Mouse (Mus musculus) C2C12 (cell line): ENCODE results near the gene Zfhx3. TPM values are rescaled to one million over a fixed set of nuclear protein-coding genes. Genes with fewer than 3 reads are reported as not detected.

ENCODE experiments used
- H3K27me3 ChIP-seq: one replicate; pipeline ENCODE4 v1.6.1; 2011; ENCODE audit not compliant: control insufficient read depth, insufficient read depth, insufficient read length
- H3K36me3 ChIP-seq: one replicate; pipeline ENCODE4 v1.6.1; 2011; ENCODE audit not compliant: control insufficient read depth, insufficient read depth
- H3K4me3 ChIP-seq: one replicate; pipeline ENCODE4 v1.5.1; 2011; ENCODE audit warnings: mild to moderate bottlenecking, control low read depth; ENCODE audit not compliant: poor library complexity, insufficient read depth, severe bottlenecking
- H3K79me2 ChIP-seq: one replicate; pipeline ENCODE4 v1.6.1; 2011; ENCODE audit not compliant: control insufficient read depth, insufficient read depth
- H3K79me3 ChIP-seq: one replicate; pipeline ENCODE4 v1.6.1; 2011; ENCODE audit warnings: low read depth, control low read depth
- H3ac ChIP-seq: one replicate; pipeline ENCODE3; 2011; ENCODE audit warnings: low read depth; ENCODE audit not compliant: control insufficient read depth, insufficient read length
- CEBPB ChIP-seq: IDR thresholded peaks from one replicate; pipeline ENCODE4 v1.6.1; 2011; ENCODE audit warnings: low read depth, mild to moderate bottlenecking, control low read depth, moderate library complexity
- CTCF ChIP-seq: IDR thresholded peaks from one replicate; pipeline ENCODE4 v1.5.1; 2011; ENCODE audit not compliant: control insufficient read depth, insufficient read depth, insufficient read length
- FOSL1 ChIP-seq: IDR thresholded peaks from one replicate; pipeline ENCODE4 v1.8.0; 2011; ENCODE audit warnings: mild to moderate bottlenecking, low read length; ENCODE audit not compliant: poor library complexity, insufficient read depth, severe bottlenecking
- MAX ChIP-seq: IDR thresholded peaks from one replicate; pipeline ENCODE4 v1.6.1; 2011; ENCODE audit warnings: mild to moderate bottlenecking, control low read depth
- MYOD1 ChIP-seq: IDR thresholded peaks from one replicate; pipeline ENCODE4 v1.6.1; 2011; ENCODE audit warnings: low read depth; ENCODE audit not compliant: control insufficient read depth, insufficient read length
- MYOG ChIP-seq: IDR thresholded peaks from one replicate; pipeline ENCODE4 v1.6.1; 2011; ENCODE audit not compliant: control insufficient read depth, insufficient read length; ENCODE audit errors: extremely low read depth
- USF1 ChIP-seq: IDR thresholded peaks from one replicate; pipeline ENCODE4 v1.6.1; 2011; ENCODE audit warnings: low read depth, mild to moderate bottlenecking, control low read depth, moderate library complexity
- polyA plus RNA-seq: library from polyadenylated mRNA; unstranded; fragments of >200 nt; fragmentation: generic; extraction: Trizol; gene quantifications from one replicate; pipeline ENCODE4 v1.2.1, GENCODE M21; 2012; ENCODE audit warnings: missing spikeins

Gene Zfhx3
- polyA plus RNA-seq, 1 experiment, result 4.3 TPM

GRCm38 (mm10) chr8:108024331-108024730, 81.9 kb downstream of the Zfhx3 start:
- H3K27me3 ChIP-seq, result no peaks in the 10 kb centered on the region
- no peaks in the 10 kb centered on the region for H3K79me3 ChIP-seq
- no peak overlapping the region for H3K4me3 ChIP-seq
- H3K36me3 ChIP-seq, result no peaks in the 10 kb centered on the region
- H3K79me2 ChIP-seq, result no peaks in the 10 kb centered on the region
- no peak overlapping the region for H3ac ChIP-seq
- TF ChIP-seq MAX, result no peak
- no peak for TF ChIP-seq CEBPB
- TF ChIP-seq MYOD1, result no peak
- TF ChIP-seq USF1, result no peak

- no peaks in the 10 kb centered on the region for H3K79me2 ChIP-seq
- no peak overlapping the region for H3K4me3 ChIP-seq
These were observed 82.8 kb downstream of the Zfhx3 start for GRCm38 (mm10) chr8:108025249-108025648.

GRCm38 (mm10) chr8:108026557-108027440, 84.4 kb downstream of the Zfhx3 start:
- Histone ChIP-seq H3K36me3 (no peaks in the 10 kb centered on the region), H3K79me2 (no peaks in the 10 kb centered on the region), H3K4me3 (no peak overlapping the region), H3K27me3 (no peaks in the 10 kb centered on the region), H3ac (no peak overlapping the region), H3K79me3 (no peaks in the 10 kb centered on the region)
- no peak for TF ChIP-seq MYOG

More at GRCm38 (mm10) chr8:108025249-108025648, 82.8 kb downstream of the Zfhx3 start:
- no peaks in the 10 kb centered on the region for H3K27me3 ChIP-seq
- H3K79me3 ChIP-seq, result no peaks in the 10 kb centered on the region
- TF ChIP-seq FOSL1, result no peak
- TF ChIP-seq MYOG, result no peak
- no peak for TF ChIP-seq MAX
- no peak for TF ChIP-seq MYOD1
- no peak for TF ChIP-seq USF1
- no peak for TF ChIP-seq CEBPB
- TF ChIP-seq CTCF, result no peak
- no peak overlapping the region for H3ac ChIP-seq
- H3K36me3 ChIP-seq, result no peaks in the 10 kb centered on the region

- TF ChIP-seq USF1 (no peak), CTCF (no peak), MYOD1 (no peak), CEBPB (no peak), MAX (no peak), MYOG (no peak), FOSL1 (no peak)
- Histone ChIP-seq H3ac (no peak overlapping the region), H3K79me2 (no peaks in the 10 kb centered on the region), H3K27me3 (no peaks in the 10 kb centered on the region), H3K36me3 (no peaks in the 10 kb centered on the region), H3K79me3 (no peaks in the 10 kb centered on the region), H3K4me3 (no peak overlapping the region)
These were observed 85.1 kb downstream of the Zfhx3 start for GRCm38 (mm10) chr8:108027561-108028025.

- Histone ChIP-seq H3K79me3 (no peaks in the 10 kb centered on the region), H3K36me3 (no peaks in the 10 kb centered on the region), H3ac (no peak overlapping the region), H3K79me2 (no peaks in the 10 kb centered on the region), H3K27me3 (no peaks in the 10 kb centered on the region), H3K4me3 (no peak overlapping the region)
- no peak for TF ChIP-seq MYOG
- TF ChIP-seq USF1, result no peak
- TF ChIP-seq CEBPB, result no peak
- no peak for TF ChIP-seq CTCF
- no peak for TF ChIP-seq FOSL1
- TF ChIP-seq MAX, result no peak
- TF ChIP-seq MYOD1, result no peak
These were observed 86.0 kb downstream of the Zfhx3 start for GRCm38 (mm10) chr8:108028440-108028839.

- TF ChIP-seq MYOG (no peak), MAX (no peak), FOSL1 (no peak), CTCF (no peak), USF1 (no peak), CEBPB (no peak), MYOD1 (no peak)
- H3K4me3 ChIP-seq, result no peak overlapping the region
- H3K36me3 ChIP-seq, result no peaks in the 10 kb centered on the region
These were observed 88.7 kb downstream of the Zfhx3 start for GRCm38 (mm10) chr8:108031159-108031558.

More at GRCm38 (mm10) chr8:108031159-108031558, 88.7 kb downstream of the Zfhx3 start:
- no peak overlapping the region for H3ac ChIP-seq
- no peaks in the 10 kb centered on the region for H3K79me2 ChIP-seq
- no peaks in the 10 kb centered on the region for H3K79me3 ChIP-seq
- no peaks in the 10 kb centered on the region for H3K27me3 ChIP-seq
